Mouse (Mus musculus): ENCODE results near the gene Iqck. TPM values are rescaled to one million over a fixed set of nuclear protein-coding genes. Genes with fewer than 3 reads are reported as not detected.

The Iqck gene
- polyA plus RNA-seq, 1 experiment = 0.62 TPM

GRCm38 (mm10) chr7:118999857-119000256, 144.3 kb downstream of the Iqck start:
- WGBS = 56% methylated on average over 2 of the region's 2 CpGs

DNA sequence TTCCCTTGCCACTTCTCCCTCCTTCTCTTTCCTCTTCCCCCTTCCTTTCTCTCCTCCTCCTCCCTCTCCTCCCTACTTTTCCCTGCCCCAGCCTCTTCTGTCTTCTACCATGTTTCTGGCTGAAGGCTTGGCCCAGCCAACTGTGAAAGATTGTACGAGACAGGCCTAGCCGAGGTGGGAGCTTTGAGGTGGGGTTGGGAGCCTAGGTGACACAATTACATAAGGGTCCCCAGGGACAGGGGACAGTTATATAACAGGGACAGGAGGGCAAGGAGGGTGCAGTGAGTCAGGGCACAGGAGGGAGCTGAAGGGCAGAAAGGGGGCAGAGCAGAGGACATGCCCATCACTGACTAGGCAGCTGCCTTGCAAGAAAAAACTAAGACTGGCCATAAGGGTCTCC, 146.4 kb downstream of the Iqck start:
- 59% methylated on average over 2 of the region's 2 CpGs for WGBS
- DNase-seq (ENCODE audit: low read depth, low spot score) = no peak

More at GRCm38 (mm10) chr7:118999857-119000256, 144.3 kb downstream of the Iqck start:
- DNase-seq (ENCODE audit: low read depth, low spot score) = no peak

GRCm38 (mm10) chr7:119002501-119002900, 146.9 kb downstream of the Iqck start:
- 13% methylated on average over 2 of the region's 2 CpGs for WGBS
- DNase-seq (ENCODE audit: low read depth, low spot score) = no peak

DNA sequence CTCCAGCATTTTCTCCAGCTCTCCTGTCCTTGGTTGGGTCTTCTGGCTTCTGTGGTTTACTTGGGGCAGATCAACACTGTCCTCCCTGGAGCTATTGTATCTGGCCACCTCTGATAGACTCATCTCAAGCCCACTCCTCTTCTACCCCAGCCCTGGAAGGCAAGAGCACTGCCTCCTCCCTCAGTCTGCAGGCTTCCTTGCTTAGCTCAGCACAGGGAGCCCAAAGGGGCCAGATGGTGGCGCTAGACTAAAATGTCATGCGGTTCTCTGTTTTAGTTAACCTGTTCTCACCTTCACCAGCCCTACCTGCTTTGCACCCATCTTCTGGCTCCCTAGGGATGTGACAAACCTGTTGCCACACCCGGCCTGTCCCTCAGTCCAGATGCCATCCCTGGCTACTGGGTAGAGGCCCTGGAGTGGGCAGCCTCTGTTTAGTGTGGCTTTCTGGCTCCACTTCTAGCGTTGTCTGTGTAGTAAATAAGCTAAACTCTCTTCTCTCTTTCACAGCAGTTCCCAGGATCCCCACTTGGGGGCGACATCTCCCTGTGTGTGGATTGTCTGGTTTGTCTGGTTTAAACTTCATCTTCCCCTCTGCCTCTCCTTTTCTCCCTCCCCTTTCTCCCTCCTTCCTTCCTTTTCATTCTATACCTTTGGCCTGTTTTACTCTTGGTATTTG, 155.4 kb downstream of the Iqck start:
- 19% methylated on average over 5 of the region's 5 CpGs for WGBS
- DNase-seq (ENCODE audit: low read depth, low spot score) = no peak

- whole genome bisulfite sequencing = 3% methylated on average over 3 of the region's 3 CpGs
- no peak for DNase-seq (ENCODE audit: low read depth, low spot score)
These were observed 160.2 kb downstream of the Iqck start for GRCm38 (mm10) chr7:119015736-119016135.

- WGBS = 15% methylated on average over 4 of the region's 4 CpGs
These were observed 164.0 kb downstream of the Iqck start for GRCm38 (mm10) chr7:119019537-119019936.

More at GRCm38 (mm10) chr7:119019537-119019936, 164.0 kb downstream of the Iqck start:
- no peak for DNase-seq (ENCODE audit: low read depth, low spot score)

Other genes with a start within 250 kb of the Iqck start
- gene Gde1, start 150.0 kb upstream of the Iqck start, polyA plus RNA-seq (2012; rRNA removed) = 36.0 and 74.9 TPM in 2 replicates
- gene Ccp110, start 143.2 kb upstream of the Iqck start, polyA plus RNA-seq (2012; rRNA removed) = 1.1 and 1.5 TPM in 2 replicates
- gene Vps35l, start 115.5 kb upstream of the Iqck start, polyA plus RNA-seq (2012; rRNA removed) = 33.2 and 43.2 TPM in 2 replicates
- gene Knop1, start 502 bp downstream of the Iqck start, polyA plus RNA-seq (2012; rRNA removed) = 6.1 and 7.0 TPM in 2 replicates
- 3.4 and 5.0 TPM in 2 replicates for gene Gprc5b, start 139.5 kb downstream of the Iqck start, polyA plus RNA-seq (2012; rRNA removed)

Data from large intestine, adult 2 months (tissue).